Mouse (Mus musculus) liver, postnatal 0 days (tissue): ENCODE measurements at regions not wholly inside any gene's neighbourhood (a gene's known extent, or its start where the extent isn't known, plus 50 kb on each side); places are given as distances from the start of the nearest gene placed in this dataset.

Source experiments
- ATAC-seq: fragments of 200-750 bp; cut with Nextera tagmentation; 2 replicates; pipeline ENCODE4 v1.8.0; 2017; ENCODE audit warnings: mild to moderate bottlenecking, moderate library complexity
- DNase-seq: peaks from one replicate; pipeline ENCODE4 v3.0.0-alpha.2; 2016
- H3K27ac ChIP-seq: fragments of 300-500 bp; sonication (generic); 2 replicates; pipeline ENCODE4 v1.5.1; 2014; ENCODE audit warnings: antibody characterized with exemption, moderate library complexity, mild to moderate bottlenecking, low read depth
- H3K27me3 ChIP-seq: fragments of 300-500 bp; sonication (generic); 2 replicates; pipeline ENCODE4 v1.6.1; 2014; ENCODE audit warnings: low read length, control low read depth, mixed read lengths; ENCODE audit not compliant: insufficient read depth
- H3K36me3 ChIP-seq: fragments of 300-500 bp; sonication (generic); replicated peaks from 2 replicates; pipeline ENCODE4 v1.6.1; 2014; ENCODE audit warnings: mild to moderate bottlenecking, control low read depth, low read length, moderate library complexity, mixed read lengths; ENCODE audit not compliant: insufficient read depth
- H3K4me1 ChIP-seq: fragments of 300-500 bp; sonication (generic); 2 replicates; pipeline ENCODE4 v1.6.1; 2014; ENCODE audit warnings: antibody characterized with exemption, mild to moderate bottlenecking, control low read depth; ENCODE audit not compliant: insufficient read depth
- H3K4me2 ChIP-seq: fragments of 300-500 bp; sonication (generic); 2 replicates; pipeline ENCODE4 v1.6.1; 2014; ENCODE audit warnings: low read depth, mild to moderate bottlenecking, low read length, moderate library complexity, mixed read lengths
- H3K4me3 ChIP-seq: fragments of 300-500 bp; sonication (generic); 2 replicates; pipeline ENCODE4 v1.5.1; 2014; ENCODE audit warnings: low read depth, low read length
- H3K9ac ChIP-seq: fragments of 300-500 bp; sonication (generic); replicated peaks from 2 replicates; pipeline ENCODE4 v1.6.1; 2014; ENCODE audit warnings: mild to moderate bottlenecking, moderate library complexity
- H3K9me3 ChIP-seq: fragments of 300-500 bp; sonication (generic); 2 replicates; pipeline ENCODE4 v1.6.1; 2016; ENCODE audit warnings: mild to moderate bottlenecking, control low read depth, low read length, mixed read lengths
- CTCF ChIP-seq: sonication (generic); IDR thresholded peaks from 2 replicates; pipeline ENCODE4 v1.5.1; 2016; ENCODE audit warnings: antibody characterized with exemption, low read depth
- EP300 ChIP-seq: IDR thresholded peaks from 2 replicates; pipeline ENCODE4 v1.6.1; 2016; ENCODE audit warnings: antibody characterized with exemption, low read depth, mild to moderate bottlenecking
- WGBS: fragments of 180-500 bp; shearing (Covaris S2); extraction: QIAGEN DNeasy Blood & Tissue Kit; methylation state at CpG from one replicate; pipeline ENCODE4 v1.1.7; 2014; ENCODE audit not compliant: insufficient replicate concordance; 5-methylcytosine and 5-hydroxymethylcytosine counted together

DNA sequence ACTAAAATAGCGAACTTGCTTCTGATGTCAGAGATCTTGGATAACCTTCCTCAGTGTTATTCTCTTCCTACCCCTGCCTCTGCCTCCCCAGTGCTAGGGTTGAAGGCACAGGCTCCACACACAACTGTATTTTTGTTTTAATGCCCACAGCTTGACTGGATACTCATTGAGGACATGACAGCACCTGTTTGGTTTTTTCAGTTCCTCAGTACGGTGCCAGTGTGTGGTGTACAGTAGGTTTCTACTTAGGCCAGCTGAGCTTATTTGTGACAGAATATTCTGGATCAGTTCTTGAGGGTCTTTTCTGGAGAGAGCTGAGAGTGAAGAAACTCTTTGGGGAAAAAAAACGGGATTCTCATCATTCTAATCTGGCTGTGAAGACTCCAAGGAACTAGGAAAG, 201.1 kb downstream of the Tmem38b start:
- Histone ChIP-seq H3K9me3 (no peaks in the 10 kb centered on the region), H3K9ac (no peak overlapping the region), H3K27ac (no peak overlapping the region), H3K4me2 (no peak overlapping the region), H3K36me3 (no peaks in the 10 kb centered on the region), H3K4me3 (no peak overlapping the region), H3K27me3 (no peaks in the 10 kb centered on the region), H3K4me1 (no peaks in the 10 kb centered on the region)
- DNase-seq (no peak), ATAC-seq (no peak)
- TF ChIP-seq CTCF (no peak), EP300 (no peak)
- WGBS = 67% methylated on average over 3 of the region's 3 CpGs

DNA sequence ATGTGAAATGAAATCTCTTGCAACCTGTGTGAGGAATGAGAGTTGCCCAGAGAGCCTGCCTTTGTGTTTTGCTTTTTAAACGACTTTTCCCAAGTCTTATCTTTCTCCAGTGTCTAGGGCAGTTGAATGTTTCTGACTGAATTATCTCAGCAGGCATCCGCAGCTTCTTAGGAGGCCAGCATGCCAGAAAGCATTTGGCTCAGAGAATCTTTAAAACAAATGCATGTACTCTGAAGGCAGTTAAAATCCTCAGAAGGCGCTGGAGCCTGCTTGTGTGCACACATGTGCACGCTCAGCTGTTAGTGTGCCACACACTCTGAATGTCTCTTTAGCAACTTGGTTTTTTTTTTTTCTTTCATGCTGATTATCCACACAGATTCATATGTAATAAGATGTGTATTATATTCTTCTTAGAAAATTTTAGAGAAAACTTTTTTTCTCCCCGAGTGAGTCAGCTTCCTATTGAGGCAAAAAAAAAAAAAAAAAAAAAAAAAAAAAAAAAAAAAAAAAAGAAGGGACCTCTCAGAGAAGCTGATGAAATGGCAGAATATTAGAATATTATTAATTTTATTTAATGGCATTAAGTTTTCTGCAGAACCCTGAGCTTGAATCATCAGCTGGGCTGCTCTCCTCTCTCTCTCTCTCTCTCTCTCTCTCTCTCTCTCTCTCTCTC, 201.9 kb downstream of the Tmem38b start:
- no peak overlapping the region for H3K4me3 ChIP-seq
- TF ChIP-seq CTCF (no peak), EP300 (no peak)
- no peaks in the 10 kb centered on the region for H3K4me1 ChIP-seq
- H3K27ac ChIP-seq = no peak overlapping the region
- no peak overlapping the region for H3K9ac ChIP-seq
- H3K27me3 ChIP-seq = no peaks in the 10 kb centered on the region
- H3K36me3 ChIP-seq = no peaks in the 10 kb centered on the region
- H3K4me2 ChIP-seq = no peak overlapping the region
- ATAC-seq (no peak), DNase-seq (no peak)
- H3K9me3 ChIP-seq = no peaks in the 10 kb centered on the region
- 54% methylated on average over 5 of the region's 5 CpGs for WGBS

DNA sequence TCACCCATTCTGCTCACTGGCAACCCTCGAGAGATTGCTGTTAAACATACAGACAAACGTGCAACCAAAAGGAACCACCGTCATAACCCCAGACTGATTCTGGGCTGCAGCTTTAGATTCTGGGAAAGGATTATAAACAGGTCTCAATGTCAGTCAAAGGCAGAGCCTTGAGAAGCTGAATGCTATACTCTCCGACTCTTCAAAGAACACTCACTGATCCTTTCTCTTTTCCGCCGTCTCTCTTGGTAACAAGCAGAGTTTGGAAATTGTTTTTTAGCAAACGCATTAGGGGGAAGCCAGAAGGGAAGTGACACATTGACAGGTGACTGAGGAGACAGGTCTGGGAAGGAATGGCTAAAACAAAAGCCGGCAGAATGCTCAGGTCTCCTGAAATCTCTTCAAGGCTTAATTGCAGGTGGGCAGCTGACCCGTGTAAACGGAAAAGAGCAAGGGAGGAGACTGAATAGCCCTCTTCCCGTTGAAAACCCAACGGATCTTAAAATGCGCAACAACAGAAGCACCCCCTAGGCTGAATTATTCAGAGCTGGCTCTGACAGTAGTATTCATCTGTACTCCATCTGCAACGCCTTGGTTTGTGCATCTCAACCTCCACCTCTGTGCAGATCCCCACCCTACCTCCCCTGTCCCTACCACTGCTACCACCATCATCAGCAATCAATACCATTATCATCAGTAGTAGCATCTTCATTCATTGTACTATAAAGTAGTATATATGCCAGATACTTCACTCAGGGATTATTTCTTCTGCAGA, 219.6 kb downstream of the Tmem38b start:
- ATAC-seq = no peak
- no peaks in the 10 kb centered on the region for H3K9me3 ChIP-seq
- H3K27me3 ChIP-seq = no peaks in the 10 kb centered on the region
- no peak overlapping the region for H3K27ac ChIP-seq
- TF ChIP-seq EP300 (no peak), CTCF (no peak)
- no peak for DNase-seq
- no peaks in the 10 kb centered on the region for H3K4me1 ChIP-seq
- H3K4me3 ChIP-seq = no peak overlapping the region
- H3K4me2 ChIP-seq = no peak overlapping the region
- no peak overlapping the region for H3K9ac ChIP-seq
- 57% methylated on average over 14 of the region's 14 CpGs for WGBS
- no peaks in the 10 kb centered on the region for H3K36me3 ChIP-seq

DNA sequence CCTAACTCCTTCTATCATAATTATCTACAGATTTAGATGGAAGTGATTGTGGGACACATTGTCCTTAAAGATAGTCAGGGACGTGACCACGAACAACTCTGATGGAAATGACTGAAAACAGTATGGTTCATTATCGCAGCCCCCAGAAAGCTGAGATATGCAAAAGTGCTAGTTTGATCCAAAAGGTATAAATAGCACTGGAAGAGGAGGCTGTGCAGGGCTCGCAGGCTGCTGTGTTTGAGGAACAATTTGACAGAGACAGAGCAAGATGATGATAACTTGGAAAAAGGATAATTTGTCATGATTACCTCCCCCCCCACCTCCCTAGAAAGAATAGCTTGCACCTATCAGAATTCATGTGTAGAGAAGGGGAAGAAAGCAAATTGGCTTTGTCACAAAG, 238.5 kb downstream of the Tmem38b start:
- WGBS = 65% methylated on average over 4 of the region's 4 CpGs
- Histone ChIP-seq H3K36me3 (no peaks in the 10 kb centered on the region), H3K4me1 (no peaks in the 10 kb centered on the region), H3K4me2 (no peak overlapping the region), H3K4me3 (no peak overlapping the region), H3K9ac (no peak overlapping the region), H3K9me3 (no peaks in the 10 kb centered on the region), H3K27me3 (no peaks in the 10 kb centered on the region), H3K27ac (no peak overlapping the region)
- DNase-seq = no peak
- no peak for TF ChIP-seq EP300
- no peak for TF ChIP-seq CTCF
- ATAC-seq = no peak

DNA sequence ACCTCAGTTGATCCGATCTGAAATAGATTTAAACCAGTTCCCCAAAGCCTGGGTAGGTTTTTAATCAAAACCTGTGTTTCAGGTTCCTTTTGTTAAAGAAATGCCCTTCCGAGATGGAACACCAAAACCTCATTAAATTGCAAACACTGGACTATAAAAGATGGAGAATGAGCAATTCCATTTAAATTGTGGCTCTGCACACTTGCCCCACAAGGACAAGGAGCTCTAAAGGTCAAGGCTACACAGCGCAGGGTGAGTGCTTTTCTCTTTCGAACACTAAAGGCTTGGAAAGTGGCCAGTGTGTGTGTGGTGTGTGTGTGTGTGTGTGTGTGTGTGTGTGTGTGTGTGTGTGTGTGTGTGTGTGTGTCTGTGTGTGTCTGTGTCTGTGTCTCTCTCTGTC, 246.1 kb downstream of the Tmem38b start:
- no peak overlapping the region for H3K4me2 ChIP-seq
- no peak overlapping the region for H3K9ac ChIP-seq
- ATAC-seq (no peak), DNase-seq (no peak)
- no peak overlapping the region for H3K4me3 ChIP-seq
- TF ChIP-seq EP300 (no peak), CTCF (no peak)
- H3K4me1 ChIP-seq = no peaks in the 10 kb centered on the region
- WGBS = 61% methylated on average over 4 of the region's 4 CpGs
- no peaks in the 10 kb centered on the region for H3K9me3 ChIP-seq
- no peaks in the 10 kb centered on the region for H3K36me3 ChIP-seq
- no peaks in the 10 kb centered on the region for H3K27me3 ChIP-seq
- H3K27ac ChIP-seq = no peak overlapping the region

DNA sequence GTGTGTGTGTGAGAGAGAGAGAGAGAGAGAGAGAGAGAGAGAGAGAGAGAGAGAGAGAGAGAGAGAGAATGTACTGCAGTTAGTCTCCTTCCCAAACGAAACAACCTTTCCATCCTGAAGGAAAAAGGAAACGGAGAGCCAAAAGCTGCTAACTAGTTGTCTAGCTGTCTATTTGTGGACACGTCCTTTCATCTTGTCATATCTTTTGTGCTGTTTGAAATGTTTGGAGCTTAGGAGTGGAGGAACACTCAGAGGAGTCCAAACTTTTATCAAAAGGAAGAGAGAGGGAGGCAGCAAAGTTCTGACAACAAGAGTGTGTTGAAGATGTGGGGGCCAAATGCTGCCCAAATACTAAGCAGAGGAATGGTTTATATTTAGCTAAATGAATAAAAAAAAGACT, 246.6 kb downstream of the Tmem38b start:
- Histone ChIP-seq H3K9me3 (no peaks in the 10 kb centered on the region), H3K27ac (no peak overlapping the region), H3K4me2 (no peak overlapping the region), H3K9ac (no peak overlapping the region), H3K4me1 (no peaks in the 10 kb centered on the region), H3K4me3 (no peak overlapping the region), H3K36me3 (no peaks in the 10 kb centered on the region), H3K27me3 (no peaks in the 10 kb centered on the region)
- no peak for ATAC-seq
- no peak for TF ChIP-seq EP300
- TF ChIP-seq CTCF = no peak
- no peak for DNase-seq
- 59% methylated on average over 3 of the region's 3 CpGs for WGBS
